Mouse (Mus musculus): Measurements from ENCODE around the gene Eea1. TPM values are rescaled to one million over a fixed set of nuclear protein-coding genes. Genes with fewer than 3 reads are reported as not detected.

Gene Eea1
- 11.6 and 12.0 TPM in 2 replicates for polyA plus RNA-seq (2016; fragmentation: Nextera tagmentation; extraction: Ambion mirVana)

GRCm38 (mm10) chr10:95940046-95940900, at the start of gene Eea1:
TSS of gene Eea1 (plus strand) at chr10:95940650.
- Histone ChIP-seq H3K4me3 (replicated peaks) (peak within 1 kb of the TSS; percentile 80), H3K4me1 (replicated peaks) (peaks cover 14% of the 10 kb centered on the region)
- under 1% methylated on average over 59 of the region's 59 CpGs for WGBS

GRCm38 (mm10) chr10:95891214-95891960, 49.1 kb upstream of the Eea1 start:
- Histone ChIP-seq H3K4me1 (replicated peaks) (0 out of 2 replicates have a peak, but pooled peaks cover 2% of the 10 kb centered on the region), H3K27me3 (peaks cover 3% of the 10 kb centered on the region; the same call in 1 of the 2 replicates), H3K9ac (replicated peaks) (no peak overlapping the region), H3K9me3 (no peaks in the 10 kb centered on the region), H3K27ac (no peak overlapping the region), H3K4me3 (replicated peaks) (no peak overlapping the region), H3K4me2 (no peak overlapping the region), H3K36me3 (no peaks in the 10 kb centered on the region)
- WGBS, result 73% methylated on average over 7 of the region's 7 CpGs
- no peak for ATAC-seq (ENCODE audit: insufficient number of reproducible peaks, insufficient read depth, low FRiP score, low TSS enrichment, low read depth)

More at GRCm38 (mm10) chr10:95940046-95940900, at the start of gene Eea1:
- 0 out of 2 replicates have a peak, but pooled peaks cover 3% of the 10 kb centered on the region for H3K9me3 ChIP-seq
- peak within 1 kb of the TSS; percentile 81 for H3K9ac ChIP-seq (replicated peaks)
- peak within 1 kb of the TSS; percentile 80 for H3K27ac ChIP-seq
- ATAC-seq (ENCODE audit: insufficient number of reproducible peaks, insufficient read depth, low FRiP score, low TSS enrichment, low read depth), result peak; percentile 98
- no peaks in the 10 kb centered on the region for H3K36me3 ChIP-seq
- H3K4me2 ChIP-seq, result peak within 1 kb of the TSS; percentile 92
- no peaks in the 10 kb centered on the region for H3K27me3 ChIP-seq

- Histone ChIP-seq H3K9me3 (no peaks in the 10 kb centered on the region), H3K27me3 (peaks cover 3% of the 10 kb centered on the region; the same call in 1 of the 2 replicates), H3K4me1 (replicated peaks) (0 out of 2 replicates have a peak, but pooled peaks cover 2% of the 10 kb centered on the region), H3K27ac (no peak overlapping the region), H3K4me3 (replicated peaks) (no peak overlapping the region), H3K9ac (replicated peaks) (no peak overlapping the region), H3K36me3 (no peaks in the 10 kb centered on the region), H3K4me2 (no peak overlapping the region)
- WGBS, result 79% methylated on average over 9 of the region's 9 CpGs
- no peak for ATAC-seq (ENCODE audit: insufficient number of reproducible peaks, insufficient read depth, low FRiP score, low TSS enrichment, low read depth)
Measured at GRCm38 (mm10) chr10:95892132-95892531, 48.3 kb upstream of the Eea1 start.

- no peak overlapping the region for H3K9ac ChIP-seq (replicated peaks)
- no peak overlapping the region for H3K27ac ChIP-seq
- peaks cover 3% of the 10 kb centered on the region; the same call in 1 of the 2 replicates for H3K27me3 ChIP-seq
- no peaks in the 10 kb centered on the region for H3K36me3 ChIP-seq
- 88% methylated on average over 14 of the region's 14 CpGs for WGBS
- H3K4me1 ChIP-seq (replicated peaks), result 0 out of 2 replicates have a peak, but pooled peaks cover 2% of the 10 kb centered on the region
- H3K4me2 ChIP-seq, result no peak overlapping the region
- no peak for ATAC-seq (ENCODE audit: insufficient number of reproducible peaks, insufficient read depth, low FRiP score, low TSS enrichment, low read depth)
- H3K4me3 ChIP-seq (replicated peaks), result no peak overlapping the region
- no peaks in the 10 kb centered on the region for H3K9me3 ChIP-seq
Measured at GRCm38 (mm10) chr10:95893291-95893932, 47.0 kb upstream of the Eea1 start.

GRCm38 (mm10) chr10:95894036-95894855, 46.2 kb upstream of the Eea1 start:
- no peak for ATAC-seq (ENCODE audit: insufficient number of reproducible peaks, insufficient read depth, low FRiP score, low TSS enrichment, low read depth)

GRCm38 (mm10) chr10:95894856-95895386, 45.5 kb upstream of the Eea1 start:
- Histone ChIP-seq H3K4me1 (replicated peaks) (0 out of 2 replicates have a peak, but pooled peaks cover 2% of the 10 kb centered on the region), H3K4me2 (peak overlapping the region; percentile 55), H3K9me3 (no peaks in the 10 kb centered on the region), H3K36me3 (no peaks in the 10 kb centered on the region), H3K9ac (replicated peaks) (no peak overlapping the region), H3K4me3 (replicated peaks) (peak overlapping the region; percentile 29), H3K27ac (no peak overlapping the region), H3K27me3 (peaks cover 3% of the 10 kb centered on the region; the same call in 1 of the 2 replicates)
- ATAC-seq (ENCODE audit: insufficient number of reproducible peaks, insufficient read depth, low FRiP score, low TSS enrichment, low read depth), result no peak
- WGBS, result 37% methylated on average over 10 of the region's 10 CpGs

More at GRCm38 (mm10) chr10:95894036-95894855, 46.2 kb upstream of the Eea1 start:
- H3K4me3 ChIP-seq (replicated peaks), result peak overlapping the region; percentile 29
- peaks cover 3% of the 10 kb centered on the region; the same call in 1 of the 2 replicates for H3K27me3 ChIP-seq
- H3K4me1 ChIP-seq (replicated peaks), result 0 out of 2 replicates have a peak, but pooled peaks cover 2% of the 10 kb centered on the region
- no peaks in the 10 kb centered on the region for H3K36me3 ChIP-seq
- H3K4me2 ChIP-seq, result peak overlapping the region; percentile 55
- H3K9ac ChIP-seq (replicated peaks), result no peak overlapping the region; the same call in 1 of the 2 replicates
- H3K27ac ChIP-seq, result no peak overlapping the region
- no peaks in the 10 kb centered on the region for H3K9me3 ChIP-seq
- 35% methylated on average over 17 of the region's 17 CpGs for WGBS

- Histone ChIP-seq H3K4me3 (replicated peaks) (no peak overlapping the region), H3K36me3 (no peaks in the 10 kb centered on the region), H3K4me2 (no peak overlapping the region), H3K4me1 (replicated peaks) (no peaks in the 10 kb centered on the region), H3K9ac (replicated peaks) (no peak overlapping the region), H3K27ac (no peak overlapping the region), H3K9me3 (no peaks in the 10 kb centered on the region), H3K27me3 (no peaks in the 10 kb centered on the region)
- no peak for ATAC-seq (ENCODE audit: insufficient number of reproducible peaks, insufficient read depth, low FRiP score, low TSS enrichment, low read depth)
- 57% methylated on average over 5 of the region's 5 CpGs for WGBS
Measured at GRCm38 (mm10) chr10:95898471-95899154, 41.8 kb upstream of the Eea1 start.

- Histone ChIP-seq H3K27ac (no peak overlapping the region), H3K4me1 (replicated peaks) (no peaks in the 10 kb centered on the region), H3K27me3 (peaks cover 3% of the 10 kb centered on the region; the same call in 1 of the 2 replicates), H3K9me3 (no peaks in the 10 kb centered on the region), H3K4me3 (replicated peaks) (no peak overlapping the region), H3K4me2 (no peak overlapping the region), H3K36me3 (no peaks in the 10 kb centered on the region), H3K9ac (replicated peaks) (no peak overlapping the region)
- ATAC-seq (ENCODE audit: insufficient number of reproducible peaks, insufficient read depth, low FRiP score, low TSS enrichment, low read depth), result no peak
- 89% methylated on average over 6 of the region's 6 CpGs for WGBS
Measured at GRCm38 (mm10) chr10:95904668-95905067, 35.8 kb upstream of the Eea1 start.

GRCm38 (mm10) chr10:95909246-95909909, 31.1 kb upstream of the Eea1 start:
- 91% methylated on average over 4 of the region's 4 CpGs for WGBS
- Histone ChIP-seq H3K27ac (no peak overlapping the region), H3K4me1 (replicated peaks) (peaks cover 9% of the 10 kb centered on the region; the same call in 1 of the 2 replicates), H3K36me3 (no peaks in the 10 kb centered on the region), H3K27me3 (peaks cover 3% of the 10 kb centered on the region; the same call in 1 of the 2 replicates), H3K4me3 (replicated peaks) (no peak overlapping the region), H3K9me3 (no peaks in the 10 kb centered on the region), H3K4me2 (no peak overlapping the region), H3K9ac (replicated peaks) (no peak overlapping the region)
- ATAC-seq (ENCODE audit: insufficient number of reproducible peaks, insufficient read depth, low FRiP score, low TSS enrichment, low read depth), result no peak

Measured in limb, embryonic 12.5 days (tissue).